Mouse (Mus musculus) forebrain, postnatal 0 days (tissue): ENCODE measurements around the gene Fasl. TPM values are rescaled to one million over a fixed set of nuclear protein-coding genes. Genes with fewer than 3 reads are reported as not detected.

ENCODE experiments used
- ATAC-seq: fragments of 200-750 bp; cut with Nextera tagmentation; 2 replicates; pipeline ENCODE4 v1.8.0; 2017; ENCODE audit warnings: mild to moderate bottlenecking, moderate library complexity
- DNase-seq: peaks from one replicate; pipeline ENCODE4 v3.0.0-alpha.2; 2015
- H3K27ac ChIP-seq: fragments of 300-500 bp; sonication (generic); 2 replicates; pipeline ENCODE4 v1.5.1; 2014; ENCODE audit warnings: low read depth, mild to moderate bottlenecking, antibody characterized with exemption, low read length, moderate library complexity, mixed read lengths
- H3K27me3 ChIP-seq: fragments of 300-500 bp; sonication (generic); 2 replicates; pipeline ENCODE4 v1.6.1; 2014; ENCODE audit warnings: mild to moderate bottlenecking, low read length, mixed read lengths; ENCODE audit not compliant: insufficient read depth
- H3K36me3 ChIP-seq: fragments of 300-500 bp; sonication (generic); 2 replicates; pipeline ENCODE4 v1.6.1; 2014; ENCODE audit warnings: mild to moderate bottlenecking, moderate library complexity; ENCODE audit not compliant: insufficient read depth
- H3K4me1 ChIP-seq: fragments of 300-500 bp; sonication (generic); 2 replicates; pipeline ENCODE4 v1.6.1; 2014; ENCODE audit warnings: antibody characterized with exemption; ENCODE audit not compliant: insufficient read depth
- H3K4me2 ChIP-seq: fragments of 300-500 bp; sonication (generic); 2 replicates; pipeline ENCODE4 v1.6.1; 2014; ENCODE audit warnings: low read depth, mild to moderate bottlenecking, moderate library complexity
- H3K4me3 ChIP-seq: fragments of 300-500 bp; sonication (generic); 2 replicates; pipeline ENCODE4 v1.5.1; 2014; ENCODE audit warnings: low read depth, low read length, mixed read lengths
- H3K9ac ChIP-seq: fragments of 300-500 bp; sonication (generic); 2 replicates; pipeline ENCODE4 v1.6.1; 2014; ENCODE audit warnings: mild to moderate bottlenecking
- H3K9me3 ChIP-seq: fragments of 300-500 bp; sonication (generic); 2 replicates; pipeline ENCODE4 v1.6.1; 2016; ENCODE audit warnings: low read length
- CTCF ChIP-seq: sonication (generic); IDR thresholded peaks from 2 replicates; pipeline ENCODE4 v1.5.1; 2016; ENCODE audit warnings: antibody characterized with exemption, control low read depth, low read depth
- WGBS: fragments of 180-500 bp; shearing (Covaris S2); extraction: QIAGEN DNeasy Blood & Tissue Kit; methylation state at CpG from one replicate; pipeline ENCODE4 v1.1.7; 2014; 5-methylcytosine and 5-hydroxymethylcytosine counted together
- polyA plus RNA-seq: library from polyadenylated mRNA; unstranded; fragments of >200 nt; fragmentation: Nextera tagmentation; extraction: Ambion mirVana; gene quantifications from 2 replicates; pipeline ENCODE4 v1.2.1, GENCODE M21; 2015
- total RNA-seq: library from RNA; depleted of rRNA; stranded (reverse); fragments of >200 nt; gene quantifications from 2 replicates; pipeline ENCODE4 v1.2.3, GENCODE M21; 2014

The Fasl gene
- total and polyA plus RNA-seq, 2 experiments from 2014 or later, result 0.10 TPM; not detected in 1

- Histone ChIP-seq H3K4me2 (no peak overlapping the region), H3K27ac (no peak overlapping the region), H3K4me1 (no peaks in the 10 kb centered on the region), H3K27me3 (no peaks in the 10 kb centered on the region), H3K9me3 (no peaks in the 10 kb centered on the region), H3K4me3 (no peak overlapping the region), H3K36me3 (no peaks in the 10 kb centered on the region), H3K9ac (no peak overlapping the region)
- ATAC-seq, result no peak
- DNase-seq, result no peak
- 91% methylated on average over 3 of the region's 3 CpGs for WGBS
- no peak for TF ChIP-seq CTCF
Observed at GRCm38 (mm10) chr1:161798866-161799265, 10.6 kb upstream of the Fasl start.

GRCm38 (mm10) chr1:161794447-161795211 lies 6.3 kb upstream of the Fasl start:
- WGBS, result 88% methylated on average over 10 of the region's 10 CpGs
- Histone ChIP-seq H3K36me3 (no peaks in the 10 kb centered on the region), H3K9me3 (no peaks in the 10 kb centered on the region), H3K9ac (no peak overlapping the region), H3K4me3 (no peak overlapping the region), H3K27me3 (no peaks in the 10 kb centered on the region), H3K4me1 (no peaks in the 10 kb centered on the region), H3K27ac (no peak overlapping the region), H3K4me2 (no peak overlapping the region)
- TF ChIP-seq CTCF, result no peak
- ATAC-seq (no peak), DNase-seq (no peak)

- DNase-seq, result no peak
- H3K4me2 ChIP-seq, result no peak overlapping the region
- H3K9me3 ChIP-seq, result no peaks in the 10 kb centered on the region
- no peaks in the 10 kb centered on the region for H3K4me1 ChIP-seq
- H3K4me3 ChIP-seq, result no peak overlapping the region
- no peak overlapping the region for H3K27ac ChIP-seq
- no peak overlapping the region for H3K9ac ChIP-seq
- no peak for TF ChIP-seq CTCF
- ATAC-seq, result no peak
- H3K36me3 ChIP-seq, result no peaks in the 10 kb centered on the region
- H3K27me3 ChIP-seq, result no peaks in the 10 kb centered on the region
- 86% methylated on average over 3 of the region's 3 CpGs for WGBS
Observed at GRCm38 (mm10) chr1:161793321-161793720, 5.0 kb upstream of the Fasl start.

GRCm38 (mm10) chr1:161792687-161792969 lies 4.3 kb upstream of the Fasl start:
- ATAC-seq (no peak), DNase-seq (no peak)
- Histone ChIP-seq H3K4me2 (no peak overlapping the region), H3K4me1 (no peaks in the 10 kb centered on the region), H3K9me3 (no peaks in the 10 kb centered on the region), H3K27me3 (no peaks in the 10 kb centered on the region), H3K36me3 (no peaks in the 10 kb centered on the region), H3K4me3 (no peak overlapping the region), H3K27ac (no peak overlapping the region), H3K9ac (no peak overlapping the region)
- TF ChIP-seq CTCF, result no peak
- 91% methylated on average over 4 of the region's 4 CpGs for WGBS

- Histone ChIP-seq H3K27me3 (no peaks in the 10 kb centered on the region), H3K4me1 (no peaks in the 10 kb centered on the region), H3K36me3 (no peaks in the 10 kb centered on the region), H3K27ac (no peak overlapping the region), H3K4me2 (no peak overlapping the region), H3K9ac (no peak overlapping the region), H3K9me3 (no peaks in the 10 kb centered on the region), H3K4me3 (no peak overlapping the region)
- no peak for TF ChIP-seq CTCF
- 87% methylated on average over 8 of the region's 8 CpGs for WGBS
- ATAC-seq, result no peak
- DNase-seq, result no peak
Observed at GRCm38 (mm10) chr1:161791854-161792686, 3.8 kb upstream of the Fasl start.

GRCm38 (mm10) chr1:161782725-161783124 lies 5.6 kb downstream of the Fasl start:
- TF ChIP-seq CTCF, result no peak
- no peaks in the 10 kb centered on the region for H3K9me3 ChIP-seq
- H3K4me2 ChIP-seq, result no peak overlapping the region
- DNase-seq (no peak), ATAC-seq (no peak)
- H3K9ac ChIP-seq, result no peak overlapping the region
- no peaks in the 10 kb centered on the region for H3K27me3 ChIP-seq
- H3K4me1 ChIP-seq, result no peaks in the 10 kb centered on the region
- H3K27ac ChIP-seq, result no peak overlapping the region
- WGBS, result 88% methylated on average over 2 of the region's 2 CpGs
- H3K36me3 ChIP-seq, result no peaks in the 10 kb centered on the region
- no peak overlapping the region for H3K4me3 ChIP-seq

GRCm38 (mm10) chr1:161781594-161781993 lies 6.7 kb downstream of the Fasl start:
- Histone ChIP-seq H3K27me3 (no peaks in the 10 kb centered on the region), H3K9ac (no peak overlapping the region), H3K36me3 (no peaks in the 10 kb centered on the region), H3K4me1 (no peaks in the 10 kb centered on the region), H3K4me2 (no peak overlapping the region), H3K9me3 (no peaks in the 10 kb centered on the region), H3K27ac (no peak overlapping the region), H3K4me3 (no peak overlapping the region)
- 88% methylated on average over 5 of the region's 5 CpGs for WGBS
- TF ChIP-seq CTCF, result no peak
- ATAC-seq (no peak), DNase-seq (no peak)
